Mouse (Mus musculus) frontal cortex, postnatal 10 days (tissue): ENCODE data around the gene Rgs9.
A peak's percentile ranks its signal among the peaks of the same experiment; 100 is the strongest.

Experiments used
- DNase-seq, 2 experiments: peaks; one replicate each; pipeline ENCODE4 v3.0.0; 2022; ENCODE audit warnings: low spot score in 2 of 2, mixed read lengths in 1 of 2

Rgs9 gene

DNA sequence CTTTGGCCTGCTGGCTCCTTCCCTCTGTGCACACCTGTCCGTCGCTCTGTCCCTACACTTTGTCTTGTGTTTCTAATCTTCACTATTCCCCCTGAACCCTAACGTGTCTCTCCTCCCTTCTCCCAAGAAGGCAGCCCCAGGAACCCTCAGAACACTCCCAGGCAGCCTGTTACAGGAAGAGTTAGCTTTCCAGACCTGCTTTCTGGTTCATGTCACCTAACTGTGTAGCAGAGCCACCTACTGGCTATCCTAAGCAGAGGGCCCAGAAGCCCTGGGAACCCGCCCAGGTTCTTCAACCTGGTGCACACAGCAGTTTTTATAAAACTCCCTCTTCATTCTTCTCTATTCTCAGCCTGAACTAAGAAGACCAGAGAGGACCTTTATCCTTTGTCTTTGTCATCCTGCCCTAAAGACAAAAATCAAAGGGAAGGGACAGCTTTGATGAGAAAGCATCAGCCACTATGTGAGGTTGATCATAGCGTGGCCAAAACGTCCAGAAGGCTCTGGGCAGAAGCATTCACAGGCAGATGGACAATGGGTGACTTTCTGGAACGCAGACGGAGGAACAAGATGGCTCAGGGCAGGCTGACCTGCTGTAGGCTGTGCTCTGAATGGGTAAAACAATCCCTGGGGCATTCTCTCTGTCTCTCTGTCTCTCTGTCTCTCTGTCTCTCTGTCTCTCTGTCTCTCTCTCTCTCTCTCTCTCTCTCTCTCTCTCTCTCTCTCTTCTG, 119.0 kb downstream of the Rgs9 start:
- peak; percentile 29 to 46 for DNase-seq

- DNase-seq = no peak
Measured at GRCm38 (mm10) chr11:109175376-109175969, 122.5 kb downstream of the Rgs9 start.
